Mouse (Mus musculus) CD4-positive, CD25-positive, alpha-beta regulatory T cell, adult 2 months (primary cell): Measurements from ENCODE around the gene Mtr.
"Not testable (repeated sequence)": the region's sequence is repeated elsewhere in the genome, so short reads cannot be mapped to it uniquely, and the experiment has no call there.

ENCODE experiments used
- DNase-seq: peaks from one replicate; pipeline ENCODE4 v3.0.0-alpha.2; 2012; ENCODE audit warnings: low read depth, low spot score

Gene Mtr

DNA sequence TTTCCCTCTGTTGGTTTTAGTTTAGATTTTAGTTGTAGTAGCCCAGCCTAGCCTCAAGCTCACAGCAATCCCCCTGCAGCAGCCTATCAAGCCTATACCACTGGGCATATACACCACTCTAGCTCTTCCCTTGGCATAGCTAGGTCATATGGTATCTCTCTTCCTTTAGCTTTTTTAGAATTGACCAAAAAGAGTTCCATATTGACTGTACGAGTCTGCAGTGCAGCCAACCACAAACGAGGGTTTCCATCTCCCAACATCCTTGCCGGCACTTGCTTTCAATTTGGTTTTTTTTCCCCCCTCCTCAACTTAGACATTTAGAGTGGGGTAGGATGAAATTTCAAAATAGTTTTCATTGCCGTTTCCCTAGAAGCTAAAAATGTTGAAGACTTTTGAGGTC lies 95.5 kb downstream of the Mtr start:
- DNase-seq = no peak

DNA sequence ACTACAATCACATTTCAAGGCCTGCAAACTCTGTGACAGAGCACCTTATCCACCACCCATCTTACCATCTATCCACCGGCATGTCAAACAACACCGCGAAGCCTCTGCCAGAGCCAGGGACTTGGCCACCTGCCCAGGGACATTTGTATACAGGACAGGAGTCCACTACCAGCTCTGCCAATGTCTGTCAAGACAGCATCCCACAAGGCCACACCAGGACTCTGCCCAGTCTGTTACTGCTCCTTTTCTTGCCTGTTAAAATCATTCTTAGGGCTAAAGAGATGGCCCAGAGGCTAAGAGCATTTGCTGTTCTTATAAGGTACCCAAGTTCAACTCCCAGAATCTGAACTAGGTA lies 97.8 kb downstream of the Mtr start:
- no peak for DNase-seq

DNA sequence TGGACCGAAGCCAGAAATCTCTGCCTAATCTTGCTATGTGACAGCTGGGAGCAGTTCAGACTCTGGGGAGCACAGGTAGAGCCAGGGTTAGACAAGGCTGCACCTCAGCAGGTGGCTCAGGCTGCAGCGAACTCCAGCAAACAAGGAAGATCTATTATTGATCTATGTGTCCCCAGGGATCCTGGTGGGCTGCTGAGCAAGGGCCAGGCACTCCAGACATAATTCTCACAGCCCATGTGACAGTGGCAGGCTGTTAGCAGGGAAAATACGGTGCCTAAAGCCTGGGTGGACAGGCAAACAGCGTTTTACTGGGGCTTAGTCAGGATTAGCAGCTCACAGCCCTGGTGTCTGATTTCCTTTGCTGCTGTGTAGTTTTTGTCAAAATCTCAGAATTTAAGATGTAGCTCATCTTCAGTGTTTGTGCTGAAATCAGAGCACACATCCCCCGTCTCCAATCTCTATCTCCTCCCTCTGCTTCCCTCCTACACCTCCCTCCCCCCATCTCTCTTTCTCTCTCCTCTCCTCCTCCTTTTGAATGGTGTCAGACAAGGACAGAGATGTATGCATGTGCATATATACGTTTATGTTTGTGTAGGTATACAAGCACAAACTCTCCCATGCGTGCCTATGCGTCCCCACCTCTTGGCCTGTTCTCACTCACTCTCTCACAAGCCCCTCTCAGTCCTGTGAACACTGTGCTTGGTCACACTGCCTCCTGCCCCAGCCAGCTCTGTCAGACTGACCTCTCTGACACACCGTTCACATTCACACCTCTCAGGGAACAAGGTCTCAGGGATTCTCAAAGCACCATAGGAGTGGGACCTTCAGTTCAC lies 98.4 kb downstream of the Mtr start:
- no peak for DNase-seq

DNA sequence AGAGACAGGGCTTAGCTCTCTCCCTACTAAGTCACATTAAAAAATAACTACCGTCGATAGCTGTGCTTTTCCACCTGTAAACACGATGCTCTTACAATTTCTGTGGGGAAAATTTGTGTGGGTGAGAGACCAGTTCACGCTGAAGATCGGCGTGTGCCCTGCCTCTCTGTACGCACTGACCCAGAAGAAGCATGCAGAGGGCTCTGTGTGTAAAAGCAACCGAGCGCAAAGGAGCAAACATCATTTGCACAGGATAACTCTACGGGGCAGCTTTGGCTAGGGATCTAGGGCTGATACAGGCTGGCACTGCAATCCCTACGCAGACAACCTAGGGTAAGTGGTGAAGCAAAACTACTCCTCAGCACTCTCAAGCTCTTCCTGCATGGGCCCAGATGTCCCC lies 104.0 kb downstream of the Mtr start:
- DNase-seq = no peak

DNA sequence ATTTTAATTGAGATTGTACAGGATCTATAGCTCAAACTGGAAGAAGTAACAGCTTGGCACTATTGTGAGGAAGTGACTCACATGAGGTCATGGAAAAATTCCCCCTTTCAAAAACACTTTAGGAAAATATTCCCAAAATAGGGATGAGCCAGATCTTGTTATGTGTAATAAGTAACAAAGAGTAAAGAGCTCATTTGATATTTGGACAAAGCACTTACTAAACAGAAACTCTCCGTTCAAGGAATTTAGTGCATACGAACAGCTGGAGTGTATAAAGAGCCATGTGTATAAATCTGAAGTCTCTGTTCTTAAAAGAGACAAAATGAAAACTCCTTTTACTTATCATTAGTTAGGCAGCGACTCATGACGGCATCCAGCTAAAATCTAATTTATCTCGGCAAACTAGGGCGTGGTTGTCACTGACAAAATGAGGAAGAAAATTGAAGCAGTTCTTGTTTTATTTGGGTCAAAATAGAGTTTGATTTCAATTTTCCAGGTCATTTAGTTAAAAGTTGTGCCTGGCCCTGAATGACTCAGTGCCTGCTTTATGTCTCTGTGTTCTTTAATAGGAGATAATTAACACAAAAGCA lies 110.9 kb downstream of the Mtr start:
- no peak for DNase-seq

- no peak for DNase-seq
These were observed 111.5 kb downstream of the Mtr start for GRCm38 (mm10) chr13:12146402-12146801.

DNA sequence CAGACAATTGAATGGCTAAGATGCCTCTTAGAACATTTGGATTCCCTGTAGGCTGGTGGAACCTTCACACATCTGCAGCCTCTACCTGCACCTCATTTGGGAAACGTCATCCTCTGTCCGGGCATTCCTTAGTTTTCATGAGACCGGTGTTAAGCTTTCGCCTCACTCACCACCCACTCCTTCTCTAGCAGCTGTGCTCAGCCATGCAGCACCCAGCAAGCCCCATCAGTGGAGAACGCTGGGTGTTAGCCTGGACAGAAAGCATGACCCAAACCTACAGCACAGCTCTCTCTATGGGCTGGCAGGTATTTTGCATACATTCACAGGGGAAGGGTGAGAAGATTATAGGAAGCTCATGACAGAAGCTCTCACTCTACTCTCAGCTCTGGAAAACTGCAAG lies 114.6 kb downstream of the Mtr start:
- no peak for DNase-seq

- not testable (repeated sequence) for DNase-seq
These were observed 121.5 kb downstream of the Mtr start for GRCm38 (mm10) chr13:12136461-12136860.

DNA sequence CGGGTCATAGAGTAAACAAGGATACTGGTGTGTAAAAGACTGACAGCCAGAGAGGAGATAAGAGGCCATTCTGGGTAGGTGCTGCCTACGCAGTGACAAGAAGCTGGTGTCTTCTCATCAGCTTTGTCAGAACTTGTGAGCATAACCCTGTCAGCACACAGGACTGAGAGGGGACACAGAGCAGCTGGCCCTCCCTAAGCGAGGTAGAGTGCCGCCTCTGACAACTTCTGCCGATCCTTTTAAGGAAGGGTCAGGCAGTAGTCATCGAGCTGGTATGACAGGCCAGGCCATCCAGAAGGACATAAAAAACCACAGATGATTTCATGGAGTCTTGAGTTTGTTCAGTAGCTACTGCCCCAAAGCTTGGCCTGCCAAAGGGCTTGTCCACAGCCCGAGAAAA lies 124.4 kb downstream of the Mtr start:
- DNase-seq = no peak
